Mouse (Mus musculus) hindbrain, embryonic 14.5 days (tissue): ENCODE data around the gene Tdrd3. TPM values are rescaled to one million over a fixed set of nuclear protein-coding genes. Genes with fewer than 3 reads are reported as not detected.

ENCODE experiments used
- ATAC-seq: fragments of 200-750 bp; cut with Nextera tagmentation; 2 replicates; pipeline ENCODE4 v1.8.0; 2017; ENCODE audit warnings: moderate number of reproducible peaks, mild to moderate bottlenecking, moderate TSS enrichment, moderate library complexity; ENCODE audit not compliant: low FRiP score
- DNase-seq: peaks from one replicate; pipeline ENCODE4 v3.0.0-alpha.2; 2015; ENCODE audit warnings: low spot score
- H3K27ac ChIP-seq: fragments of 300-500 bp; sonication (generic); 2 replicates; pipeline ENCODE4 v1.5.1; 2014; ENCODE audit warnings: mild to moderate bottlenecking, moderate library complexity
- H3K27me3 ChIP-seq: fragments of 300-500 bp; sonication (generic); 2 replicates; pipeline ENCODE4 v1.6.1; 2014; ENCODE audit warnings: mild to moderate bottlenecking, low read length, mixed read lengths; ENCODE audit not compliant: control insufficient read depth, insufficient read depth
- H3K36me3 ChIP-seq: fragments of 300-500 bp; sonication (generic); replicated peaks from 2 replicates; pipeline ENCODE4 v1.6.1; 2014; ENCODE audit not compliant: control insufficient read depth, insufficient read depth
- H3K4me1 ChIP-seq: fragments of 300-500 bp; sonication (generic); replicated peaks from 2 replicates; pipeline ENCODE4 v1.6.1; 2014; ENCODE audit warnings: antibody characterized with exemption, low read length, mixed read lengths; ENCODE audit not compliant: control insufficient read depth, insufficient read depth
- H3K4me2 ChIP-seq: fragments of 300-500 bp; sonication (generic); replicated peaks from 2 replicates; pipeline ENCODE4 v1.6.1; 2014; ENCODE audit warnings: mild to moderate bottlenecking, moderate library complexity
- H3K4me3 ChIP-seq: fragments of 300-500 bp; sonication (generic); replicated peaks from 2 replicates; pipeline ENCODE4 v1.5.1; 2014; ENCODE audit warnings: mild to moderate bottlenecking, low read length
- H3K9ac ChIP-seq: fragments of 300-500 bp; sonication (generic); 2 replicates; pipeline ENCODE4 v1.6.1; 2014
- H3K9me3 ChIP-seq: fragments of 300-500 bp; sonication (generic); 2 replicates; pipeline ENCODE4 v1.6.1; 2016; ENCODE audit warnings: low read length; ENCODE audit not compliant: control insufficient read depth
- WGBS: fragments of 180-500 bp; shearing (Covaris S2); extraction: QIAGEN DNeasy Blood & Tissue Kit; methylation state at CpG from one replicate; pipeline ENCODE4 v1.1.7; 2014; 5-methylcytosine and 5-hydroxymethylcytosine counted together
- polyA plus RNA-seq: library from polyadenylated mRNA; unstranded; fragments of >200 nt; fragmentation: Nextera tagmentation; extraction: Ambion mirVana; gene quantifications from 2 replicates; pipeline ENCODE4 v1.2.1, GENCODE M21; 2014

Gene Tdrd3
- polyA plus RNA-seq, 1 experiment from 2014 or later: 45.9 TPM

DNA sequence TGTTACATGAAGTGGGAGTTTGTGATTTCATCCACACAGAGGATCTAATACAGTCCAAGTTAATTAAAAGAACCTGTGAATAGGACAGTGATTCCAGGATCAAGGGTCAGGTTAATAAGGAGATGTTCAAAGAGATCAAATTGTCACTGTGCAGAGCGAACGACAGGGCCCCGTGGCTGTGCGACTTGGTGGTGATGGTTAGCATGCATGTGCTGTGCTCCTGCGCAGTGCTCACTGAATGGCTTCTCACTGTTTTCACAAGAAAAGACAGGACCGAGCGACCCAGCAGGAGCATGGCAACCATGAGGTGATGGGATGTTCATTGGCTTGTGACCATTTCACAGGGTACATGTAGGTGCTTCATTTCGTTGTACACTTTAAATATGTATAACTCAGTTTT is 115.4 kb downstream of the Tdrd3 start:
- 84% methylated on average over 8 of the region's 8 CpGs for WGBS
- DNase-seq: no peak
- Histone ChIP-seq H3K9ac (no peak overlapping the region), H3K4me1 (no peaks in the 10 kb centered on the region), H3K4me3 (no peak overlapping the region), H3K27ac (no peak overlapping the region), H3K9me3 (no peaks in the 10 kb centered on the region), H3K27me3 (no peaks in the 10 kb centered on the region), H3K4me2 (no peak overlapping the region), H3K36me3 (no peaks in the 10 kb centered on the region)
- ATAC-seq: no peak

DNA sequence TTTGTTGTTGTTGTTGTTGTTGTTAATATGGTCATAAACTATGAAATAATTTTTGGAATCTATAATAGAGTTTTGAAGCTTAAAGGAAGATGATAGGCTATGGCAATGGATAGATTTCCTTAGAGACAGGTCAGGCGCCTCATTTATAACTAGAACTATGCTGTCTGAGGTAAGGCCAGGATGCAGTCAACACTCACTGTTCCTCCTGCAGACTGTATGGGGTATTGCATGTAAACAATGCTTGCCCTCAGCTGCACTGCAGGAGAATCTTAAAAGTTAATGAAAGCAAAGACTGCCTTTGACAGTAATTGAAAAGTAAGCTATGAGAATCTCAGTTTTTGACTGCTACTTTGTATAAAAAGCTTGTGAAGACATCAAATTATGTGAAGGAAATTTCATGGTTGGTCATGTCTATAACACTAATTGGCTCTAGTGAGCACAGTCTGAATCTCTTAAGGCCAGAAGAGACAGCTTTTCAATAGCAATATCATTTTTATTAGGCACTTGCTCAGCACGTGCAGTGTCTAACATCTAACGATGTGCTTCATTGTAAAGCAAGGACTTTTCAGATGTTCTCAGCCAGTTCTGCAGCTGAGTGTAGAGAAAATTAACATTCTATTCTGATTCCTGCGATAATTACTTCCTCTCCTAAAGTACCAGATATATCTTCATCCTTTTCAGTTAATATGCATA is 120.8 kb downstream of the Tdrd3 start:
- Histone ChIP-seq H3K36me3 (peaks cover 3% of the 10 kb centered on the region; the same call in 1 of the 2 replicates), H3K27me3 (no peaks in the 10 kb centered on the region), H3K4me1 (no peaks in the 10 kb centered on the region), H3K9ac (no peak overlapping the region), H3K27ac (no peak overlapping the region), H3K4me3 (no peak overlapping the region), H3K4me2 (no peak overlapping the region), H3K9me3 (no peaks in the 10 kb centered on the region)
- ATAC-seq: no peak
- 77% methylated on average over 4 of the region's 4 CpGs for WGBS
- no peak for DNase-seq

DNA sequence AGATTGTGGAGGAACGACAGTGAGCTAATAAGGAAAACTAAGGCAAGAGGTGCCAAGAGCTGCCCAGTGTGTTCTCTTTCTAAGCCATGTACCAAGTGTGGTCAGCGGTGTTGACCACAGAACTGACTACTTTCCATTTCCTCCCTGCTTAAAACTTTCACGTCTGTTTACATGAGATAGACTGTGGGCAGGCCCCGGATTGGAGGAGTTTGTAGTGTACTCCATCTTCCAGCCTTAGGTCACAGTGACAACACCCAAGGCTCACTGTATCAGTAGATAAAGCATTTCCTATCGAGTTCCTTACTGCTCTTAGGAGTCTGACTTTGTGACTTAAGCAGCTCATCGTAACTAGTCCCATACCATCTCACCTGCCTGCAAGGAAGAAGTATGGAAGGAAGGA is 133.5 kb downstream of the Tdrd3 start:
- 90% methylated on average over 6 of the region's 6 CpGs for WGBS

DNA sequence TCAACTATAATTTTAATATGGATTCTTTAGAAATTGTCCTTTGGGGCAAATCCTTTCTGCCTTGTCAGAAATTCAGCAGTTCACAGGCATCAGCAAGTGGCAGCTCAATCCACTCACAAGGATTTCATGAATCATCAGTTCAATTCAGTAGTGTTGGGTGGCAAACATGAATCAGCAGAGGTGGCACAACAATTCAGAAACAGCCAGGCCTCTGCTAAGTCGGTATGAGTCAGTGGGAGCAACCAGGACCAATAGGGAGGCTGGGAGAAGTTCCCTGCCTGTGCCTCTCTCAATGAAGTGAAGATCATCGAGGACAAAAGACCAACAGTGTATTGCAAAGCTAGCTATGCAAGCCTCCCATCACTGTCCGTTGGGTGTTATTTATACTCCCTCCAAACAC is 135.8 kb downstream of the Tdrd3 start:
- Histone ChIP-seq H3K4me1 (no peaks in the 10 kb centered on the region), H3K9ac (no peak overlapping the region), H3K27me3 (no peaks in the 10 kb centered on the region), H3K27ac (no peak overlapping the region), H3K36me3 (no peaks in the 10 kb centered on the region), H3K4me2 (no peak overlapping the region), H3K4me3 (no peak overlapping the region), H3K9me3 (no peaks in the 10 kb centered on the region)
- ATAC-seq (no peak), DNase-seq (no peak)
- 65% methylated on average over 3 of the region's 3 CpGs for WGBS

More for the DNA sequence above, 133.5 kb downstream of the Tdrd3 start:
- no peaks in the 10 kb centered on the region for H3K27me3 ChIP-seq
- H3K4me3 ChIP-seq: no peak overlapping the region
- no peak for DNase-seq
- no peaks in the 10 kb centered on the region for H3K9me3 ChIP-seq
- H3K36me3 ChIP-seq: peaks cover 8% of the 10 kb centered on the region; the same call in 1 of the 2 replicates
- no peak overlapping the region for H3K9ac ChIP-seq
- no peak for ATAC-seq
- H3K4me2 ChIP-seq: no peak overlapping the region
- H3K27ac ChIP-seq: no peak overlapping the region
- H3K4me1 ChIP-seq: no peaks in the 10 kb centered on the region

DNA sequence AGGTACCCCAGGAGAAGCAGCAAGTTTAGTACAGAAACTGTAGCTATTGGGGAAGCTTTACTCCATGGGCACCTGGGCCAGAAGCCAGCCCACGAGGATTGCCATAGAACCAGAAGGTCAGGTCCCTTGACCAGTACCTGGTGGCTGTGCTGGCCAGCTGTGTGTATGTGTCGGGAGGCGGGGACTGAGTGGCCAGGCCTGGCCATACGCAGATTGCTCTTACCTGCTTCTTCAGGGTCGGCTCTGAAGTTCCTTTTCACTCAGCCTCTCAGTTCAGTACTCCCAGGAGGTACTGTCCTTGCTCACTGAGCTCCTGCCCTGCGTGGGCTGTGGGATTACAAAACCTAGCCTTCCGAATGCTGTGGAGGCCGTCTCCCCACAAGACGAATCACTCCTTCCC is 147.4 kb downstream of the Tdrd3 start:
- no peak overlapping the region for H3K27ac ChIP-seq
- no peaks in the 10 kb centered on the region for H3K9me3 ChIP-seq
- no peaks in the 10 kb centered on the region for H3K36me3 ChIP-seq
- no peak for DNase-seq
- ATAC-seq: no peak
- H3K4me1 ChIP-seq: peaks cover 11% of the 10 kb centered on the region; the same call in 1 of the 2 replicates
- H3K4me2 ChIP-seq: no peak overlapping the region
- WGBS: 74% methylated on average over 9 of the region's 9 CpGs
- no peak overlapping the region for H3K4me3 ChIP-seq
- no peak overlapping the region for H3K9ac ChIP-seq
- H3K27me3 ChIP-seq: no peaks in the 10 kb centered on the region

DNA sequence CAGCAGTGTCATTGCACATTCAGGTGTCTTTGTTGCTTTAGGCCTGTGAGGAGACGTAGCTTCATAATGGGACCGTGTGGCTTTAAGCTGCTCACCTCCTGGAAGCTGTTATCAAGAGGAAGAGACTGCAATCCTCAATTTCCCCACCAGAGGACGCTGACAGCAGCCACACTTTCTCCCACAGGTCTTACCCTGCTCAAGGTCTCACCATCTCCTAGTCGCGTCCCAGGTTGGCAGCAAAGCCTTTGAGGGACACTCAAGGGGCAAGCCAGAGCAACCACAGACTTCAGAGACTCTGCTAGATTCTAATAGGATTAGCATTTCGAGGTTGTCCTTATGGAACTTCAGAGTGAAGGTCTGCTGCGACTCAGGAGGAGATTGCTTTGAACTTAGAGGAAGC is 149.8 kb downstream of the Tdrd3 start:
- peaks cover 12% of the 10 kb centered on the region; the same call in 1 of the 2 replicates for H3K4me1 ChIP-seq
- no peak overlapping the region for H3K27ac ChIP-seq
- H3K27me3 ChIP-seq: no peaks in the 10 kb centered on the region
- no peak overlapping the region for H3K9ac ChIP-seq
- no peaks in the 10 kb centered on the region for H3K36me3 ChIP-seq
- no peaks in the 10 kb centered on the region for H3K9me3 ChIP-seq
- DNase-seq (no peak), ATAC-seq (no peak)
- H3K4me3 ChIP-seq: no peak overlapping the region
- no peak overlapping the region for H3K4me2 ChIP-seq
- WGBS: 24% methylated on average over 7 of the region's 7 CpGs

DNA sequence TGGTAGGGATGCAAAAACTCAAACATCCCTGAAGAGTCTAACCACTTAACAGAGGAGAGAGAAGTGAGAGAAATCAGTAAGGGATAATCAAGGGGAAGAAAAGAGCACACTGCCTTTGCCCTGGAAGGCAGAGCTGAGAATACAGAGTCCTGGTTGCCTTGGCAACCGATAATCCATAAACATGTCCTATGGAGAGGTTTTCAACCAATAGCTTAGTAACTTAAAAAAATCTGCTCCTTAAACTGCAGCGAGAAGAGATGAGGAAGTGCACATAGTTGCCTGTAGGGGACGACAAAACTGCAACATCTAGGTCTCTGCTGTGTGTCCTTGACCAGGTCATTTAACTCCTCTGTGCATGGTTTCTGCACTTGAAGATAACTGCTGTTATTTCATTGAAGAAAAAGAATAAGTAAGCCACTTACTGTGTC is 150.6 kb downstream of the Tdrd3 start:
- peak; percentile 32; the same call in 1 of the 2 replicates for ATAC-seq
- Histone ChIP-seq H3K4me1 (peaks cover 12% of the 10 kb centered on the region; the same call in 1 of the 2 replicates), H3K4me3 (no peak overlapping the region), H3K36me3 (no peaks in the 10 kb centered on the region), H3K27me3 (no peaks in the 10 kb centered on the region), H3K9ac (no peak overlapping the region), H3K27ac (no peak overlapping the region), H3K9me3 (no peaks in the 10 kb centered on the region), H3K4me2 (no peak overlapping the region)
- 34% methylated on average over 3 of the region's 3 CpGs for WGBS
- peak; percentile 38 for DNase-seq

DNA sequence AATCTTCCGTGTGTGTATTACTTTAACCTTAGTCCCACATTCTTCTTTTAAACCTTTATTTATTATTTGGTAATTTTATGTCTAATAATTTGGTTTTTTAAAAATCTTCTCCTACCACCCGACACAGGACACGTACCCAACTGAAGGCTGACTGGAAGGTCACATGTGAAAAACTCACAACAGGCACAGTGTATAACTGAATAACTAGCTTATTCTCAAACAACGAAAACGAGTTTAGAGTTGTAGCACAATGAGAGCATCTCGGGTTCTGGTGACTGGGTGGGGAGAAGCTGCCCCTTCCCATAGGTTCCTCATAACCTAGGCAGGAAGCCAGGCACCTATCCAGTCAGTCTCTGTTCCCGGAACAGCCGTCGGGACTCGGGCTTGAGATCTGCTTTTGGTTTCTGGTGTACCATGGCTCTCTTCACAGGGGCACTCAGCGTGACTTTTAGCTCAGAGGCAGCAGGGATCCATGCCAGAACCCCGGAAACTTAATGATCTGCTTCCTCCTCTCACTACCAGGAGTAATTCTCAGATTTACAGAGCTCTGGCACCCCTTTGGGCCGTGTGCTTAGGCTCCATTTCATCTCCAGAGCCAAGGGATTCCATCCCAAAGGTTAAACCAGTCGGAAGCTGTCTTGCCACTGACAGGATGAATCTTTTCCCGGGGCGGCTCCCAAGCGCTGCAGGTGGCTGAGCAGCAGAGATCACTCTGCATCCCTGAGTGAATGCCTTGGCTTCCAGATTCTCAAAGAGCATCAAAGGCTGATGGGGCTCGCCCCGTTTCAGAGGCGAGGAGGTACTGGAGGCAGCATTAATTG is 151.4 kb downstream of the Tdrd3 start:
- 19% methylated on average over 20 of the region's 20 CpGs for WGBS
- Histone ChIP-seq H3K27me3 (no peaks in the 10 kb centered on the region), H3K36me3 (no peaks in the 10 kb centered on the region), H3K4me1 (peaks cover 12% of the 10 kb centered on the region; the same call in 1 of the 2 replicates), H3K4me3 (peak overlapping the region; percentile 26), H3K9ac (peak overlapping the region; percentile 3), H3K9me3 (no peaks in the 10 kb centered on the region), H3K4me2 (peak overlapping the region; percentile 49), H3K27ac (no peak overlapping the region)
- ATAC-seq (peak; percentile 56), DNase-seq (peak; percentile 30)

DNA sequence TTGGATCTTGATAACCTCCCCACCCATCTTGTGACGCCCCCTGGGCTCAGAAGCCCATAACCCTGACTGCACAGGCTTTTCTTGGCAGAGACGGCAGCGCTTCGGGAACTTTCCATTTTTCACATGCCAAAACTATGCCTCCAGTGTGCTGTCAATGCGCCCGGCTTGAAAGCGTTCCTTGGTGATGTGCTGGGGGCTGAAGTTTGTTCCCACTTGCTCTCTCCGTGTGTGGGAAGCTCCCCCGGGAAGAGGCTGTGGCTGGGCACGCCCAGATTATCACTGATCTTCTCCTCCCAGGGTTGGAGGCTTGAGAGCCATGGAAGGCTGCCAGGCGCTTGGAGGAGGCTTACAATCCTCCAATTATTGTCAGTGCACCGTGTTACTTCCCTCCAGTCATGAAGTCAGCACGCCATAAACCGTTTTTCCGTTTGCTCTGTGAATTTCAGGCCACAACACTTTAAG is 152.0 kb downstream of the Tdrd3 start:
- ATAC-seq: peak; percentile 63; the same call in 1 of the 2 replicates
- Histone ChIP-seq H3K4me1 (peaks cover 12% of the 10 kb centered on the region; the same call in 1 of the 2 replicates), H3K4me3 (peak overlapping the region; percentile 26), H3K27me3 (no peaks in the 10 kb centered on the region), H3K4me2 (peak overlapping the region; percentile 49), H3K9ac (peak overlapping the region; percentile 3), H3K27ac (no peak overlapping the region), H3K36me3 (no peaks in the 10 kb centered on the region), H3K9me3 (no peaks in the 10 kb centered on the region)
- WGBS: 12% methylated on average over 15 of the region's 15 CpGs
- DNase-seq: peak; percentile 42
